Mouse (Mus musculus) B cell, adult 2 months (primary cell): ENCODE data around the gene Mrps7.
A peak's percentile ranks its signal among the peaks of the same experiment; 100 is the strongest.

Source experiments
- DNase-seq, 2 experiments: peaks; one replicate each; pipeline ENCODE4 v3.0.0; 2022

Mrps7 gene

DNA sequence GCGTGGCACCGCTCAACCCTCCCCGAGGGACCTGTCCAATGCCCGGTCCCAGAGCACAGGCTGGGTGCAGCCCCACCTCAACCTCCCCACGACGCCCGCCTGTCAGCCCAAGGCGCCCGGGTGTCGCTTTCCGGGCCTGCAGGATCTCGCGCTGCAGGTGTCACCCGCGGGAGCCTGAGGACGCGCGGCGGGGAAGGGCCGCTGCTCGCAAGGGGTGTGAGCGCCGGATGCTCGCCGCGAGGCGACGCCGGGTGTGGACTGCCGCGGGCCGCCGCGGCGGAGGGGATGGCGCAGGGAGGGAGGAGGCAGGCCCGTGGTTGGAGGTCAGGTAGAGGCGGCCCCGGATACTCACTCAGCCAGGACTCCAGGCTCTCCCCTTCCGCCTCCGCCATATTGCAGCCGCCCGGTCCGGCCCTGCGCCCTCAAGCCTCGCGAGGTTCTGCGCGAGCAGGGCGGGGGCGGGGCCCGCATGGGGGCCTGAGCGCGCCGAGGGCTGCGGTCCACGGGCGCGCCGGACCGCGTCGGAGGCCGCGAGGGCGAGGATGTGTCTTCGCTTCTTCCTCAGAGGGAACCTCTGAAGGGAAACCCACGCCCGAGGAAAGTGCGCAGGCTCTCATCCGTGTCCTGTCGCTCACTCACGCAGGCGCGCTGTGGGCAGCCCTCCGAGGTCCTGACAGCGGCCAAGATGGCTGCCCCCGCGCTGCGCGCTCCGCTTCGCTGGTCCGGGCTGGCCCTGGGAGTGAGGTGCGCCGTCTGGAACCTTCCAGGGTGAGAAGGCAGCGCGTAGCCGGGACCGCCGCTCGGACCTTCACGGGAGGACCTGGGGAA lies at the start of gene Mrps7, which contains the start of gene Gga3:
Mrps7 (plus strand) TSS at position 450 of the 828 bp plus-strand sequence.
Gga3 (minus strand) TSS at position 576 of the 828 bp plus-strand sequence.
- peak; percentile 95 to 98 for DNase-seq

DNA sequence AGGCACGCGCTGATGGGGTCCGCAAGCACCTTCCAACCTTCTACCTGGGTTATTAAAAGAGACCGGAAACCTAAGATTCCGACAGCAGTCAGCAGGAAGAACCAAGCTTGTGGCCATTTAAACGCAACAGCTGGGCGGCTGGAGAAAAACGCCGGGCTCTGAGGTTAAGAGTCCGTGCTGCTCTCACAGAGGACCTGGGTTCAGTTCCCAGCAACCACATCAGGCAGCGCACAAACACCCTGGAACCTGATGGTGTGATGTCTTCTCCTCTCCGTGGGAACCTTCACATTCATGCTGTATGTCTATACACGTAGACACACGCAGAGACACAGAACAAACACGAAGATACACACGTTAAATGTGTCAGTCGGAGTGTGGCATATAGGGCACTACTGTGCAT lies 48.0 kb upstream of the Mrps7 start:
- DNase-seq: no peak

DNA sequence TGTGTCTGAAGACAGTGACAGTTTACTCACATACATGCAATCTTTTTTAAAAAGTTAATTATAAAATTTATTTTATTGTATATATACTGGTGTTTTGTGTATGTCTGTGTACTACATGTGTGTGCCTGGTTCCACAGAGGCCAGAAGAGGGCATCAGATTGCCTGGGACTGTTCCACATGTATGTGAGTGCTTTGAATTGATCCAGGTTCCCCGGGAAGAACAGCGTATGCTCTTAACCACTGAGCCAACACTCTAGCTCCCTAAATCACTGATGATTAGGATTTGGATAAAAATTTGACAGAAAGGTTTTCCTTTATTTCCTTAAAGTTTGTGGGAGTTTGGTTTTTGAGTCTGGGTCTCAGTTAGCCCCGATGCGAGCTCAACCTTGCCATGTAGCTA lies 40.3 kb upstream of the Mrps7 start:
- peak; percentile 15 to 20 for DNase-seq

DNA sequence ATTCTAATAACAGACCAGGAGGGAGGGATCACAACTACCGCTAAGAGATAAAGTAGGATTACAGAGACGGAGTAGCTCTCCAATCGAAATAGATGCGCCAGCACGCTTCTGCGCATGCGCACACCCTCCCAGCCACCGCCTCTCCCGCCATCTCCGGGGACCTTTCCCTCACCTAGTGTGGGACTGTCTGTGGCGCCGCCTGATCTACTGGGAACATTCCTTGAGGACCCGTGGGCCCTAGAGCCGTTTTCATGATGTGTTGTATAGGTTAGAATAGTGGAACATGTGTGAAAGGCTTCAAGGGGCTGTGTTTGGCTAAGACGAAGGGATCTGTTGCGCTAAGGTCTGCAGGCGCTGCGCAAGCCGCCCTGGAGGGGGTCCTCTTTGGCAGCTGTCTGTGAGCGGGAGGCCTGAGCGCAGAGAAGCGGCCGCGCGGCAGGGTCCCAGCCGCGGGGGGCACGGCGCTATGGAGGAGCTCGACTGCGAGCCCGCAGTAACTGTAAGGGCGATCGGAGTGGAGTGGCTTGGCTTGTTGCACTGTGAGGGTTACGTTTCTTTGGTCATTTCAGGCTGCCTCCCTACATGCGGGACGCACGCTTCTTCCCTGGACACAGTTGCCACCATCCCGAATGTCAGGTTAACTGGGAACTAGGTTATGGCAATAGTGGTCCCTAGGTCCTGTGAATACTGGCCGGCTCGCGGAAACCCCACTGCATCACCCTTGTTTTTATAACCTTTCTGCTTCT lies 39.5 kb upstream of the Mrps7 start, which contains the start of gene Nup85:
Nup85 (plus strand) TSS at position 371 of the 746 bp plus-strand sequence.
- peak; percentile 96 for DNase-seq

DNA sequence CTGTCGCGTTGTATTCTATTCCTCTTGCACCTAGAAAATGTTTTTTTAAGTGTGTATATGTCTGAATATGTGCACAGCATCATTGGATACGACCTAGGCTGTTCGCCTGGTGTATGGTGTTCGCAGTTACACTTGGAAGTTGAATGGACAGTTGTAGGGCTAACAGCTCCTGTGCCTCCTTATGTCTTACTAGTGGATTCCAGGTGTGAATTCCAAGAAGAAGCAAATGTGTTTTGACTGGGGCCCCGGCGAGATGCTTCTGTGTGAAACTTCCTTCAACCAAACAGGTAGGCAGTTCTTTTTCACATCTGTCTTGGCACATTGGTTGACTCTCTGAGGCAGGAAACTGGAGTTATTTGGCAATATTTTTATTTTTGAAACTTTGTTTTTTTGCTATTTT lies 38.8 kb upstream of the Mrps7 start:
- DNase-seq: no peak

DNA sequence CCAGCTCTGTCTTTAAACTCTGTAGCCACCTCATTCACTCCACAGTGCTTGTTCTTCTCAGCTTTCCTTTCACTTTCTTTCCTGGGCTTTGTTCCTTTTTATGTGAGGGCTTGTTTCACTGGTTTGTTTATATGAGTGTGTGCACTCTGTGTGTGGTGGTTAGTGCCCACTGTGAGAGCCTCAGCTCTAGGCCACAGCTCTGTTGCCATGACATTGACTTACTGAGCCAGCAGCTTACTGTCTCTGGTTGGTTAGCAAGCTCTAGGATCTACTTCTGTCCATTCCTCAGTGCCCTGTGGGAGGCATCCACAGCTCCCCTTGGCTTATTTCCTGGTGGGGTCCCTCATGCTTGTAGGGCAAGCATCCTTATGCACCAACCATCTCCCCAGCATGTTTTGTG lies 24.6 kb upstream of the Mrps7 start:
- DNase-seq: no peak

DNA sequence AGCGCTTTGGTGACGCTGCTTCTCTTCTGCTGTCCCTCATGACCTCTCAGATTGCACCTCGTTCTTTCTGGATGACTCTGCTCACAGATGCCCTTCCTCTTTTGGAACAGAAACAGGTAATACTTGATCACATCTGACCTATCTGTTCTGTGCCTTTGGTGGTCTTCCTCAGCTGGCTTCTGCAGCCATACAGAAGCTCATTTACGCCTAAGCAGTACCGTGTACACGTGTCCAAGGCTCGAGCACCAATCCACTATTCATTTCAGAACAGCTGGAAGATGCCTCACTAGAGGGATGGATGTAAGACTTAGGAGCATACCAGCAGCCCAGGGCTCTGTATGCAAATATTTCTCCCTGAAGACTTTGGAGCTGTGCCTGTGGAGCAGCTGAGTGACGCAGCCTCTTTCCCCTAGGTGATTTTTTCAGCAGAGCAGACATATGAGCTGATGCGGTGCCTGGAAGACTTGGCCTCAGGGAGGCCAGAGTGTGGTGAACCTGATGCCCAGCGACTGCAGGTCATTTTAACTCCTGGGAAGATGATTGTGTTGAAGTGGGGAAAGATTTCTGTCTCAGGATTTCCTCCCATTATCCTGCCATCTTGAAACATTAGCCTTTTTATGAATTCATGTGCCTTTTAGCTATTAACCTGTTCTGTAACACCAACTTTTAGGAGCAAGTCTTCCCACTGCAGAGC lies 20.7 kb upstream of the Mrps7 start:
- no peak for DNase-seq

DNA sequence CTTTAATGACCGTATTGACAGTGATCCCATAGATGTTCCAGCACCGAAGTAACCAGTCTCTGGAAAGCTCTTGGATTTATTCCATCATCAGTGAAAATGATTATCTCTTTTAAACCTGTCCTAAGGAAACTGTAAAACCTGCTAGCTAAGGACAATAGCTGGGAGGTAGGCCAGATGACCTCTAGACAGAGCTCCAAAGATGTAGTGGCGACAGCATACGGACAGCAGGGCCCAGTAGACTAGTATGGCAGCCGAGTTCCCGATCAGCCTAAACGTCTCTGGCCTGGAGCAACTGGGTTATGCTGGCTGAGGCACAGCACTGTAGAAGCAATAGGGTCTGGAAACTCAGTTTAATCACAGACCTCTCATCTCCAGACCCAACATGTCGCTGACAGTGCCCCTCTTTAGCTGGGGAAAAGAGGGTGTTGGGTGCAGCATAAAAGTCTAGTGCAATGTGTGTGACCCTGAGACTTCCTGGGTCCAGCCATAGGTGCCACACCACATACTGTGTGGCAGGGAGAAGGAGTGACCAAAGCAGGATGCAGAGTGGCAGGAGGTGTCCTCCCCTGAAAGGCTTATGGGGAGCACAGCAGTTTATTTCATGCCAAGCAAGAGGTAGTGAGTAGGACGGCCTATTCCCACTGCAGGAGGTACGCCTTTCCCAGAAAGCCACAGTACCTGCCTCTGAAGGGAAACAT lies 19.2 kb upstream of the Mrps7 start:
- DNase-seq: no peak

DNA sequence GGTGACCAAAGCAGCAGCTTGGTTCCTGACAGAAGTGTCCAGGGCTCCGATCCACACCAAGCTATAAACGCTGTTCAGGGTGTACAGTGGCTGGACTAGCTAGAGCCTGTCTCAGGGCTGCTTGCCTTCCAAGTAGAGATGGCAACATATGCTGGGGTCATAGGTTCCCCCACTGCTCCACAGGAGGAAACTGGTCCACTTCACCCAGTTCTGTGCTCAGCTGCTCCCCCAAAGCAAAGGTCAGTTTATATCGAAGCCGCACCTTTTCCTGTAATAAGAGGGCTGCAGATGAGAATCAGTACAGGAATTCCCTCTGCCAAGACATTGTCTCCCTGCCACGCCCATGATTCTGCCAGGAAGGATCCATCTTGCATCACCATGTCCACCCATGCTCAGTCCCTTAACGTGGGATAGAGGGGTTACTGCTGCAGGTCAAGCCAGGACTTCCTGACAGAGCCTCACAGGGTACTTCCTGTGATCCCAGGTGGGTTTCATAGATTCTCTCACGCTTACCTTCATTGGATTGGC lies 18.1 kb upstream of the Mrps7 start:
- no peak for DNase-seq

DNA sequence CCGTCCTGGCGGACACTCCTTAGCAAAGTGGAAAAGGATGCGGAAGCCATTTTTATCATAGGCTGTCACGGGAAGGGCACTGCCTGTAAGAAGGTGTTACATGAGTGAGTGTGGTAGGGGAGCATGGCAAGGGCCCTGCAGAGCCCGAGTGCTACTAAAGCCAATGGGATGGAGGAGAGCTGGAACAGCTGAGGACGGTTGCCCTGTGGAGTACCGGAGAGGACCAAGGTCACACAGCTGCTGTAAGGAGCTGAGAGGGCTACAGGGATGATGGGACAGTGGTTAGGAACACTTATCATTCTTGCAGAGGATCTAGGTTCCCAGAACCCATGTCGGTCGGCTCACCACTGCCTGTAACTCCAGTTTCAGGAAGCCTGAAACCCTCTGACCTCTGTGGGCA lies 17.3 kb upstream of the Mrps7 start:
- no peak for DNase-seq

DNA sequence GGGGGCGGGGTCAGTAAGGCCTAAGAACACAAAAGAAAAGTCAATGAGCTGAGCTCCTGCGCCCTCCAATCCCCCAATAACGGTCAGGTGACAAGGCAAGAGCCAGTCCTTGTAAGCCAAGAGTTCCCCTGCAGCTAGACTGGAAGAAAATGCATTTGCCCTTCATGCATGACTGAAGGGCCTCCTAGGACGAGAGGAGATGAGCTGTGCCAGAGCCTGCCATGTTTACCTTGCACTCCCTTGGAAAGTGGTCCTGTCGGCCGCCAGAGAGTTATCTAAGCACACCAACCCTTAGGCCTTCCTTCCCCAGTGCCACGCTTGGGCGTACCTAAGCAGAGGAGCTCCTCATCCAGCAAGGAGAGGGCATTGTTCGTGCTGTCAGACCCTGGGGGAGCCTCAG lies 15.7 kb upstream of the Mrps7 start:
- DNase-seq: no peak

DNA sequence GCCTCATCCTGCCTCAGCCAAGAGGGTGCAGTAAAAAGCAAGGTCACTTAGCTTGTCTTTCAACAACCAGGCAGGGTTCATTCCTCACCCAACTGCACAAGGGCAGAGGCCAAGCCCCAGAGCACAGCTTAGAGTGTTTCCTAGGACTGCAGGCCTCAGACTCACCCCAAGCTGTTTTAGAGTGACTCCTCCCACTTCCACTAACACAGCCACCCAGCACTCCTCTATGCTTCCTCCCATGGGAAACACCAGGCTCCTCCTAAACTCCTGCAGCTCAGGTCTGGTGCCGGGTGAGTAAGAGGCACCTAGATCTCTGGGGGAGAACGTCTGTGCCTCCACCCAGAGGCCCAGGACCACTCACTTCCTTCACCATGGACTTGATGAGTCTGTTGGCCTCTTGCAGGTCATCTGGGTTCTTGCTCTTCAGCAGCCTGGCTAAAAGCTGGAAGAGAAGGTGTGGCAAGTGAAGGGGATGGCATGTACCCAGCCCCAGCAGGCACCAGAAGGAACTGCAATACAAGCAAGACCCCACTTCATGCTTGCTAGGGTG lies 13.1 kb upstream of the Mrps7 start:
- no peak for DNase-seq

DNA sequence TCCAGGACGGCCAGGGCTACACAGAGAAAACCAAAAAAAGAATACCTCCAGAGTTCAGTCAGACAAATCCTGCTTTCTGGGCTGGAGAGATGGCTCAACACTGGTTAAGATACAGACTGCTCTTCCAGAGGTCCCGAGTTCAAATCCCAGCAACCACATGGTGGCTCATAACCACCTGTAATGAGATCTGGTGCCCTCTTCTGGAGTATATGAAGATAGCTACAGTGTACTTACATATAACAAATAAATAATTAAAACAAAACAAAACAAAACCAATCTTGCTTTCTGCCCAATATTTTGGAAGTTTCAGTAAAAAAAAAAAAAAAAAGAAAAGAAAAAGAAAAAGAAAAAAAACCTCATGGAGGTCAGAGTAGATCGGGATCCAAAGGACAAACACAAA lies 8.5 kb upstream of the Mrps7 start:
- no peak for DNase-seq

DNA sequence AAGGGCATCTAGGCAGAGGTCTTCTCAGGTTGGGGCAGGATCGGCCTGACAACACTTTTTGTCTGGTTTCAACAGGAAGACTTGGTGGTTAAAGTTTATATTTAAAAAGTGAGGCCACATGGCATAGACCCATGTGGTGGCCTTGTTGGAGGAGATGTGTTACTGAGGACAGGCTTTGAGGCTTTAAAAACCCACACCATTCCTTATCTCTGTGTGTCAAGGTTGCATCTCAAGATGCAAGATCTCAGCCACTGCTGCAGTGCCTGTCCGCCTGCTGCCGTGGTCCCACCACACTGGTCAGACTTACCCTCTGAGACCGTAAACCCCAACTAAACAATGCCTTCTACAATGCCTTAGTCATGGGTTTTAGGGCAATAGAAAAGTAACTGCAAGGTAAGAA lies 5.4 kb upstream of the Mrps7 start:
- DNase-seq: no peak

DNA sequence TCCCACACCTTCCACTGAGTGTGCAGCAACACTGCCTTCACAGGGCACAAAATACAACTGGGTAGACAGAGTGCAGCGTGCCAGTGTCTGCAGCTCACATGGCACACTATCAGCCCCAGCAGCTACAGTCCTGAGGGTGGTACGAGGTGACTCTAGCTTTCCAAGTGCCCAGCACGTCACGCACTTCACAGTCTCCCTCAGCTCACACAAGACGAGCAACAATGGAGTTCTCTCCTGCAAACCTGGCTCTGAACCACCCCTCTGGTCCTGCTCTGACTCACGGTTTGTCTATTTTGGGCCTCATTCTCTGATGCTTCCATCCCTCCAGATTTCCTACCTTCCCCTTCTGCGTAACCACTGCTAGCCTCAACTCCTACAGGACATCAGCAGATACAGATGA lies 4.0 kb upstream of the Mrps7 start:
- no peak for DNase-seq

DNA sequence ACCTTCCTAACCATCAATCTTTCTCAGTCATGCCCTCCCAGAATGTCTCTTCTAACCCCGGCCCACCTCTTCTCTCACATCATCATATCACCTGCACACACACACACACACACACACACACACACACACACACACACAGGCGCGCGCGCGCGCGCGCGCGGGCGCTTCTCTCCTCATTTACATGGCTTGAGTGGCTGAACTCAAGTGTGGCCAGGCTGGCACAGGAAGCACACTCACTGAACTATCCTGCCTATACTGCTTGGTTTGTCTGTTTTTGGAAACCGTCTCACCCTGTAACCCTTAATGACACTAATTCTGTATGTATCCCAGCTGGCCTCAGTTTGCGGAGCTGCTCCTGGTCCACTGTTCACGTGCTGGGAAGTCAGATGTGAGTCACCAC lies 3.0 kb upstream of the Mrps7 start:
- DNase-seq: peak; percentile 26 to 35

DNA sequence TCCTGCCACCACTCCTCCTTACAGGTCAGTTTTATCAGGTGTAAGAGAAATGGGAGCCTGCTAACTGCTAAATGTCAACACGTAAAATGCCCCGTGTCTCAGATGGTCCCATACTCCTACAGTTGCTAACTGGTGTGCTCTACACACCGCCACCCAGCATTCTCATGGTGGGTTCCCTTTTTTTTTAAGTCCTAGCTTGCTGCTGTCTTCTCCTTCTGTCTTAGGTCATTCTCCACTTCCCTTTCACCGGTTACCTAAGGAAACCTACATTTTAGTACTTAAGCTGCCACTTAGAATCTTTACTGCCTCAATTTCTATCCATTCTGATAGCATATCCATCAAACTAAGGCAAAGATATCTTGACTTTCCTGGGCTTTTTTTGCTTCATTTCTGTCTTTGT lies 2.6 kb upstream of the Mrps7 start:
- peak in 1 of 2 experiments; percentile 19 for DNase-seq

DNA sequence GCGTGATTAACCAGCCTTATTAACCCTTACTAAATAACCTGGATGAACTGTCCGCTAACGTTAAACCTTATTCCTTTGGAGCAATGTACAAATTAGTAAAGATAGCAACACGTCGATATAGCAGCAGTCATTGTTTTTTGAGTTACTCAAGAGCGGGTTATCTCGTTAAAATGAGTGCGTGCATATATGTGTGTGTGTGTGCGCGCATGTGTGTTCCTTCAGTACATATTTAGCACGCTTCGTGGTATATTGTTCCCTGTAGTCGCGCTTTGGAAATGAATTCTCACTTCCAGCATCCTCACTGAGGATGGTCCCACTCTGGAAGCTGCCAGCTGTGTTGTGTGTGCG lies 623 bp upstream of the Mrps7 start:
- no peak for DNase-seq

DNA sequence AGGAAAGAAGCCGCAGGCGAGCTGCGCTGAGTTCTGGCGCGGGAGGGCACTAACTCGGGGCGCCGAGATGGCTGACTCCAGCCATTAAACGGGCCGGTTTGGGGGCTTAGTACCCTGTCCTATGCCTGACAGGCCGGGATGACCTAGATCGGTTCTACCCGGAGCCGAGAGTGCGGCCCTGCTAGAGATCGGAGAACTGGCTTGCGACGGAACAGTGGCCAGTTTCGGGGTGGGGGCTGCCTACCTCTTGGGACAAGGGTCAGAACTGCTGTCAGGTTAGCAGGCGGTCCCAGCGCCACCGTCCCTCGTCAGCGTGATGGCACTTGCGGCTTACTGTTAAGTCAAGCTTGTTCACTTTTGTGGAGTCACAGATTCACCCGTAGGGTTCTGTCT lies 575 bp downstream of the Mrps7 start:
- no peak for DNase-seq

DNA sequence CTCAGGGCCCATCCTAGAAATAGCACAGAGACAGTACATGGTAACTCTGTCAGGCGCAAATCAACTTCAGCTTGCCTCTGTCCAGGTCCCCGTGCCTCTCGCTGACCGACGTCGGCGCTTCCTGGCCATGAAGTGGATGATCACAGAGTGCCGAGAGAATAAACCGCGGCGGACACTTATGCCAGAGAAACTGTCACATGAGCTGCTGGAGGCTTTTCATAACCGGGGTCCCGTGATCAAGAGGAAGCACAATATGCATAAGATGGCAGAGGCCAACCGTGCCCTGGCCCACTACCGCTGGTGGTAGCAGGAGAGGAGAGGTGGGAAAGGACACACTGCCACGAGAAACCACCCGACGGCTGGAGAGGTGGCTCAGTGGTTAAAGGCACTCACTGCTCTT lies 3.0 kb downstream of the Mrps7 start:
- no peak for DNase-seq

DNA sequence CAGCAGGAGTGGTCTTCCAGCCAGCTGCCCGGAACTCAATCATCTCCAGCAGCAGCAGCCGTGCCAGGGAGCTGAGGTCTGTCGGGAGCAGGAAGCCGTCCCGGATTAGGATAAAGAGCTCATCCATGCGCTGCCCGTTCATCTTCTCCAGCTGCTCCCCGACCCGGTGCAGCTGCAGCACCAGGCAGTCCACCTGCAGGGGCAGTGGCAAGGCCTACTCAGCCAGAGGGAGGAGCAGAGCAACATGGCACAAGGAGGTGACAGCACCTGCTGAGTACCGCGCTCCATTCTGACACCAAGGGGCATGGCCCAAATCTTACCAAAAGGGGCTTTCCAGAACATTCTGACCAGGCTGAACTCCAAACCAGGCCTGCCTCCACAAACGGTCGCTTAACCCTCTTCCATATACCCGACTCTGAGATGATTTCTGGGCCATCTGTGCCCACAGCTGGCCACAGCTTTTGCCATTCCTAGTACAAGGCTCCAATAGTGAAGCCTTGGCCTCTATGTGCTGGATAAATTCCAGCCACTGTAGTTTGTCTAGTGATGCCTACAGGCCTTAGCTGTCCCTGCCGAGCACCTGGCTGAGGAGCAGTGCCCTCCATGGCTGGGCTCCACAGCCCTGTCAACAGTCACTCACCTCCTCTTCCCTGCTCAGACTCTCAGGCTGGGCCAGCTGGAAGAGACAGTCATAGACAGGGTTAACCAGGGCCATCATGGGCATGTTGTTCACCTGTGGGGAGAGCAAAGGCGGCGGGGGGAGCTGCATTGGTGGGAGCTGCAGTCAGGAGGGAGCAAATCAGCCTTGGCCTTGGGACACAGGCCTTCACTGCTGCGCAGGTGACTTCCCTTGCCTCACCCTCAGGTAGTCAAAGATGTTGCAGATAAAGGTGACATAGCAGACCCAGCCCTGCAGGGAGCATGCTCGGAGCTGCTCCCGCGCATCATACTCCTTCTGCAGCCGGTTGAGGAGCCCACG lies 5.0 kb downstream of the Mrps7 start:
- no peak for DNase-seq
